Mouse (Mus musculus) CH12.LX (cell line): ENCODE results near the gene Gck.

ENCODE experiments used
- MAFK ChIP-seq: IDR thresholded peaks from 2 replicates; pipeline ENCODE4 v1.6.1; 2011; ENCODE audit warnings: low read length, improper control_type of control experiment; ENCODE audit not compliant: insufficient replicate concordance
- ZKSCAN1 ChIP-seq: IDR thresholded peaks from 2 replicates; pipeline ENCODE4 v1.6.1; 2012; ENCODE audit warnings: low read depth, inconsistent platforms, low read length, improper control_type of control experiment, borderline replicate concordance

GRCm38 (mm10) chr11:5878661-5879060 lies 71.2 kb downstream of the Gck start:
- TF ChIP-seq MAFK = 0 out of 2 replicates have a peak, but pooled peaks have one; percentile 28
- no peak for TF ChIP-seq ZKSCAN1
